Mouse (Mus musculus) bone marrow, adult 2 months (tissue): Measurements from ENCODE around the gene Usp12. TPM values are rescaled to one million over a fixed set of nuclear protein-coding genes. Genes with fewer than 3 reads are reported as not detected.

Experiments used
- H3K27ac ChIP-seq: fragments of 200-500 bp; 2 replicates; pipeline ENCODE4 v1.5.1; 2012; ENCODE audit warnings: low read depth, mild to moderate bottlenecking, control low read depth, inconsistent platforms, low read length; ENCODE audit not compliant: control insufficient read depth, poor library complexity, insufficient read depth
- H3K4me1 ChIP-seq: fragments of 200-500 bp; 2 replicates; pipeline ENCODE4 v1.6.1; 2011; ENCODE audit warnings: low read length; ENCODE audit not compliant: control insufficient read depth, insufficient read depth
- H3K4me3 ChIP-seq: fragments of 200-500 bp; replicated peaks from 2 replicates; pipeline ENCODE3; 2011; ENCODE audit warnings: mild to moderate bottlenecking, low read depth, low read length, control low read depth; ENCODE audit not compliant: control insufficient read depth
- CTCF ChIP-seq: fragments of 200-500 bp; IDR thresholded peaks from 2 replicates; pipeline ENCODE4 v1.5.1; 2011; ENCODE audit warnings: low read length, control low read depth; ENCODE audit not compliant: control insufficient read depth, insufficient read depth
- POLR2A ChIP-seq: fragments of 200-500 bp; IDR thresholded peaks from 2 replicates; pipeline ENCODE4 v1.6.1; 2011; ENCODE audit warnings: low read depth, mild to moderate bottlenecking, control low read depth, low read length, borderline replicate concordance; ENCODE audit not compliant: control insufficient read depth
- WGBS: fragments of 180-500 bp; shearing (Covaris S2); methylation state at CpG from one replicate; pipeline ENCODE4 v1.1.7; 2018; 5-methylcytosine and 5-hydroxymethylcytosine counted together
- polyA plus RNA-seq: library from polyadenylated mRNA; stranded (reverse); fragments of >200 nt; gene quantifications from 2 replicates; pipeline ENCODE4 v1.2.4, GENCODE M21; 2011; ENCODE audit warnings: low replicate concordance; ENCODE audit not compliant: missing spikeins, insufficient read depth, insufficient read length

The Usp12 gene
- polyA plus RNA-seq, 1 experiment: 15.0 TPM

DNA sequence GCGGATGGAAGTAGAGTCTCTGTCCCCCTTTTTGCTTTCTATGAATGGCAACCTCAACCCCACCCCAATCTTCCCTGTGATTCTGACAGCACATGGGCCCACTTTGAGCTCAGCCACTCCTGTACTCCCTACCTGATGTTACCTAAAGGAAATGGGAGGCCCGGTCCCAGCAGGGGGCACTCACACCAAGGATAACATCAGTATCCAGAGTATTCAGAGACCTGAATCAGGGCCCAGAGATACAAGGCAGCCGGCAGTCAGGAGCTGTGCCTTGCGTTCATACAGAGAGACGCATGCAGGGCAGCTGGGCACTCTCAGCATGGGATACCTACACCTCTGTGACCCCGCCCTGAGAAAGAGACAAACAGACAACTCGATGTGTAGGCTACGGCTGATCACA is 103.1 kb downstream of the Usp12 start:
- Histone ChIP-seq H3K27ac (no peak overlapping the region), H3K4me3 (no peak overlapping the region), H3K4me1 (peaks cover 3% of the 10 kb centered on the region; the same call in 1 of the 2 replicates)
- TF ChIP-seq CTCF (no peak), POLR2A (no peak)
- WGBS: 73% methylated on average over 8 of the region's 8 CpGs

DNA sequence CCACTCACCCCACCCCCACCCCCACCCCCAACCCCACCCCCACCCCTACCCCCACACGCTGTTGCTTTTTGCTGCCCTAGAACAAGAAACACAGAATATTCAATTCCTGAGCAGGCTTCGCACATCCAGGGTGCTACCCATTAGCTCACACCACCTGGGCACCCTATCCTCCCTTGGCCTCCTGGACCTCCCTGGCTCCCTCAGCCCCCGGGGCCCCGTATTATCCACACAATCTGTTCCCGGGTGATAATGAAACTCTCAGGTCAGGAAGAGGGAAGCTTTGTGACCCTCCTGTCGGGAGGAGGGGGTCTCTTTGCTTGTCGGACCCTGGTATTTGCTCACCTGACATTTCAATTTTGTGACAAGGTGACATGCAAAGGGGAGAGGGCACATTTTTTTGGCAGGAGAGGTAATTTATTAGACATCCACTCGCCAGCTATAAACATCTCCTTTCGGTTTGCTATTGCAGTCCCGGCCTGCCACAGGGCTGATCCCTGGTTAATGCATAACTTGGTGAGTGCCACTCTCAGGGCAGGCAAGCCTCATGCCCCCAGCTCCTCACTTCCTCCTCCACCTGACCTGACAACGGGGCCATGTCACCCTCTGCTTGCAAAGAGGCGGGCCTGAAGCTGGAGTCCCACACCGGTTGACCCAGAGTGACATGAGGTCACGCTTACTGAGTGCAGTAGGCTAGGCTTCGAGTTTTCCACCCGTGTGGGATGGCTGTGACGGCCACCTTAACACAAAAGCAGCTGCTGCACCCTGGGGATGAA is 107.1 kb downstream of the Usp12 start:
- Histone ChIP-seq H3K27ac (peak overlapping the region; percentile 51), H3K4me1 (peaks cover 5% of the 10 kb centered on the region; the same call in 1 of the 2 replicates), H3K4me3 (no peak overlapping the region)
- TF ChIP-seq POLR2A: no peak
- 0 out of 2 replicates have a peak, but pooled peaks have one; percentile 1 for TF ChIP-seq CTCF
- WGBS: 51% methylated on average over 17 of the region's 17 CpGs

DNA sequence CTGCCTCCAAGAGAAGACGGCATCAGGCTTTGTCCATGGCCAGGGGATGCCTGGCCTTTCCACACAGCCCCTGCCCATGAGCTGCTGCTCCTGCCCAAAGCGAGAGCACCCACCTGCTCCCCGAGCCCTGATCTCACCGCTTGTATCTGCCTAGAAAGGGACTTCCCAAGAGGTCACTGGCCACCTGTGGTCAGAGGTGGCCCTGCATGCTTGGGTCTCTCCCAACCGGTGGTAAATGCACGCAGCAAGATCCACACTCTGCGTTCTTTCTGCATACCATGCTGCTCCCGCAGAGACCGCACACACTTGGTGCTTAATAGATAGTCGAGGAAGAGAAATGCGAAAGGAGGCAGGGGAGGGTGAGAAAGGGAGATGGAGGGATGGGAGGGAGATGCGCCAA is 107.9 kb downstream of the Usp12 start:
- 90% methylated on average over 12 of the region's 12 CpGs for WGBS
- no peak overlapping the region for H3K4me3 ChIP-seq
- peaks cover 2% of the 10 kb centered on the region; the same call in 1 of the 2 replicates for H3K4me1 ChIP-seq
- TF ChIP-seq POLR2A (no peak), CTCF (no peak)
- no peak overlapping the region for H3K27ac ChIP-seq

Other genes starting within 250 kb of the Usp12 start
- not detected in 2 replicates for gene Gm3415, start 238.9 kb downstream of the Usp12 start, polyA plus RNA-seq
- gene Gpr12, start 209.8 kb downstream of the Usp12 start, polyA plus RNA-seq: 0.66 and 1.0 TPM in 2 replicates
- gene Rpl21, start 37.9 kb upstream of the Usp12 start, polyA plus RNA-seq: 73.8 and 107 TPM in 2 replicates
- gene Rasl11a, start 50.1 kb upstream of the Usp12 start, polyA plus RNA-seq: not detected in 2 replicates
- 11.9 and 19.4 TPM in 2 replicates for gene Gtf3a, start 153.7 kb upstream of the Usp12 start, polyA plus RNA-seq
- 4.3 and 12.3 TPM in 2 replicates for gene Mtif3, start 168.8 kb upstream of the Usp12 start, polyA plus RNA-seq